Mouse (Mus musculus): ENCODE data around the gene Atp2b4. TPM values are rescaled to one million over a fixed set of nuclear protein-coding genes. Genes with fewer than 3 reads are reported as not detected.
"Not testable (repeated sequence)": the region's sequence is repeated elsewhere in the genome, so short reads cannot be mapped to it uniquely, and the experiment has no call there.

Gene Atp2b4
- polyA plus RNA-seq, 1 experiment, result 4.9 TPM

GRCm38 (mm10) chr1:133713009-133713370 lies 87.9 kb downstream of the Atp2b4 start:
- peaks cover 3% of the 10 kb centered on the region; the same call in 1 of the 2 replicates for H3K4me1 ChIP-seq (ENCODE audit: control insufficient read depth, insufficient read depth, low read length)
- no peaks in the 10 kb centered on the region for H3K36me3 ChIP-seq (ENCODE audit: control insufficient read depth, insufficient read depth, low read length)
- WGBS, result 47% methylated on average over 2 of the region's 2 CpGs
- TF ChIP-seq CTCF (conservative IDR thresholded peaks at IDR 0.05; ENCODE audit: insufficient read depth, insufficient read length, low read depth, low read length), result no peak
- TF ChIP-seq POLR2A (IDR thresholded peaks at IDR 0.05; ENCODE audit: low read depth, low read length), result no peak
- H3K27ac ChIP-seq (ENCODE audit: insufficient read depth, low read depth, low read length), result no peak overlapping the region
- H3K27me3 ChIP-seq (replicated peaks; ENCODE audit: control insufficient read depth, insufficient read depth, low read length), result no peaks in the 10 kb centered on the region
- H3K4me3 ChIP-seq (ENCODE audit: insufficient read depth, low read depth, low read length), result no peak overlapping the region
- DNase-seq, result no peak

GRCm38 (mm10) chr1:133712288-133713008 lies 88.4 kb downstream of the Atp2b4 start:
- no peak for DNase-seq
- H3K36me3 ChIP-seq (ENCODE audit: control insufficient read depth, insufficient read depth, low read length), result no peaks in the 10 kb centered on the region
- H3K27ac ChIP-seq (ENCODE audit: insufficient read depth, low read depth, low read length), result no peak overlapping the region
- no peak overlapping the region for H3K4me3 ChIP-seq (ENCODE audit: insufficient read depth, low read depth, low read length)
- peaks cover 3% of the 10 kb centered on the region; the same call in 1 of the 2 replicates for H3K4me1 ChIP-seq (ENCODE audit: control insufficient read depth, insufficient read depth, low read length)
- H3K27me3 ChIP-seq (replicated peaks; ENCODE audit: control insufficient read depth, insufficient read depth, low read length), result no peaks in the 10 kb centered on the region
- 0 out of 2 replicates have a peak, but pooled peaks have one; percentile 6 for TF ChIP-seq CTCF (conservative IDR thresholded peaks at IDR 0.05; ENCODE audit: insufficient read depth, insufficient read length, low read depth, low read length)
- TF ChIP-seq POLR2A (IDR thresholded peaks at IDR 0.05; ENCODE audit: low read depth, low read length), result no peak
- WGBS, result 79% methylated on average over 12 of the region's 12 CpGs

GRCm38 (mm10) chr1:133711376-133711775 lies 89.5 kb downstream of the Atp2b4 start:
- H3K27ac ChIP-seq (ENCODE audit: insufficient read depth, low read depth, low read length), result no peak overlapping the region
- no peak for DNase-seq
- no peak overlapping the region for H3K4me3 ChIP-seq (ENCODE audit: insufficient read depth, low read depth, low read length)
- H3K36me3 ChIP-seq (ENCODE audit: control insufficient read depth, insufficient read depth, low read length), result no peaks in the 10 kb centered on the region
- H3K27me3 ChIP-seq (replicated peaks; ENCODE audit: control insufficient read depth, insufficient read depth, low read length), result no peaks in the 10 kb centered on the region
- no peak for TF ChIP-seq CTCF (conservative IDR thresholded peaks at IDR 0.05; ENCODE audit: insufficient read depth, insufficient read length, low read depth, low read length)
- TF ChIP-seq POLR2A (IDR thresholded peaks at IDR 0.05; ENCODE audit: low read depth, low read length), result no peak
- H3K4me1 ChIP-seq (ENCODE audit: control insufficient read depth, insufficient read depth, low read length), result peaks cover 3% of the 10 kb centered on the region; the same call in 1 of the 2 replicates
- 58% methylated on average over 6 of the region's 6 CpGs for whole genome bisulfite sequencing

GRCm38 (mm10) chr1:133710895-133711294 lies 89.9 kb downstream of the Atp2b4 start:
- DNase-seq, result no peak
- TF ChIP-seq CTCF (conservative IDR thresholded peaks at IDR 0.05; ENCODE audit: insufficient read depth, insufficient read length, low read depth, low read length) (no peak), POLR2A (IDR thresholded peaks at IDR 0.05; ENCODE audit: low read depth, low read length) (no peak)
- WGBS, result 54% methylated on average over 6 of the region's 6 CpGs
- no peaks in the 10 kb centered on the region for H3K36me3 ChIP-seq (ENCODE audit: control insufficient read depth, insufficient read depth, low read length)
- no peaks in the 10 kb centered on the region for H3K27me3 ChIP-seq (replicated peaks; ENCODE audit: control insufficient read depth, insufficient read depth, low read length)
- peaks cover 3% of the 10 kb centered on the region; the same call in 1 of the 2 replicates for H3K4me1 ChIP-seq (ENCODE audit: control insufficient read depth, insufficient read depth, low read length)
- no peak overlapping the region for H3K27ac ChIP-seq (ENCODE audit: insufficient read depth, low read depth, low read length)
- H3K4me3 ChIP-seq (ENCODE audit: insufficient read depth, low read depth, low read length), result no peak overlapping the region

- Histone ChIP-seq H3K36me3 (ENCODE audit: control insufficient read depth, insufficient read depth, low read length) (no peaks in the 10 kb centered on the region), H3K4me1 (ENCODE audit: control insufficient read depth, insufficient read depth, low read length) (peaks cover 3% of the 10 kb centered on the region; the same call in 1 of the 2 replicates), H3K27me3 (replicated peaks; ENCODE audit: control insufficient read depth, insufficient read depth, low read length) (no peaks in the 10 kb centered on the region), H3K4me3 (ENCODE audit: insufficient read depth, low read depth, low read length) (no peak overlapping the region), H3K27ac (ENCODE audit: insufficient read depth, low read depth, low read length) (no peak overlapping the region)
- DNase-seq, result no peak
- TF ChIP-seq CTCF (conservative IDR thresholded peaks at IDR 0.05; ENCODE audit: insufficient read depth, insufficient read length, low read depth, low read length) (no peak), POLR2A (IDR thresholded peaks at IDR 0.05; ENCODE audit: low read depth, low read length) (no peak)
- 81% methylated on average over 3 of the region's 3 CpGs for WGBS
Observed at GRCm38 (mm10) chr1:133709292-133709691, 91.5 kb downstream of the Atp2b4 start.

- peak; percentile 47 for DNase-seq
- H3K4me1 ChIP-seq (ENCODE audit: control insufficient read depth, insufficient read depth, low read length); H3K4me3 ChIP-seq (ENCODE audit: insufficient read depth, low read depth, low read length); H3K27ac ChIP-seq (ENCODE audit: insufficient read depth, low read depth, low read length); H3K27me3 ChIP-seq (replicated peaks; ENCODE audit: control insufficient read depth, insufficient read depth, low read length); H3K36me3 ChIP-seq (ENCODE audit: control insufficient read depth, insufficient read depth, low read length): not testable (repeated sequence)
- WGBS, result 33% methylated on average over 1 of the region's 2 CpGs
- TF ChIP-seq CTCF (conservative IDR thresholded peaks at IDR 0.05; ENCODE audit: insufficient read depth, insufficient read length, low read depth, low read length), result peak; percentile 39
Observed at GRCm38 (mm10) chr1:133701824-133702223, 99.0 kb downstream of the Atp2b4 start.

GRCm38 (mm10) chr1:133697935-133698620 lies 102.8 kb downstream of the Atp2b4 start:
- Histone ChIP-seq H3K36me3 (ENCODE audit: control insufficient read depth, insufficient read depth, low read length) (no peaks in the 10 kb centered on the region), H3K27ac (ENCODE audit: insufficient read depth, low read depth, low read length) (no peak overlapping the region), H3K4me3 (ENCODE audit: insufficient read depth, low read depth, low read length) (no peak overlapping the region), H3K4me1 (ENCODE audit: control insufficient read depth, insufficient read depth, low read length) (peaks cover 19% of the 10 kb centered on the region), H3K27me3 (replicated peaks; ENCODE audit: control insufficient read depth, insufficient read depth, low read length) (no peaks in the 10 kb centered on the region)
- TF ChIP-seq CTCF (conservative IDR thresholded peaks at IDR 0.05; ENCODE audit: insufficient read depth, insufficient read length, low read depth, low read length) (no peak), POLR2A (IDR thresholded peaks at IDR 0.05; ENCODE audit: low read depth, low read length) (no peak)
- DNase-seq, result no peak
- 91% methylated on average over 12 of the region's 12 CpGs for WGBS

Measured in kidney, adult 2 months (tissue).